Mouse (Mus musculus): ENCODE measurements around the gene Agpat1. TPM values are rescaled to one million over a fixed set of nuclear protein-coding genes. Genes with fewer than 3 reads are reported as not detected.
A peak's percentile ranks its signal among the peaks of the same experiment; 100 is the strongest.

Agpat1 gene
- polyA plus RNA-seq, 1 experiment from 2014 or later: 35.7 TPM

- Histone ChIP-seq H3K36me3 (ENCODE audit: insufficient read depth, low read length) (no peaks in the 10 kb centered on the region), H3K4me1 (ENCODE audit: insufficient read depth, low read depth, low read length) (peaks cover 12% of the 10 kb centered on the region), H3K4me3 (ENCODE audit: low read depth, low read length) (no peak overlapping the region), H3K27ac (ENCODE audit: low read length) (peak overlapping the region; percentile 47; the same call in 1 of the 2 replicates), H3K9ac (replicated peaks; ENCODE audit: low read depth) (no peak overlapping the region), H3K27me3 (replicated peaks; ENCODE audit: insufficient read depth, low read length) (no peaks in the 10 kb centered on the region), H3K9me3 (ENCODE audit: low read length) (no peaks in the 10 kb centered on the region), H3K4me2 (replicated peaks; ENCODE audit: low read depth, low read length) (peak overlapping the region; percentile 67)
- DNase-seq (ENCODE audit: low spot score) (no peak), ATAC-seq (no peak)
- TF ChIP-seq EP300 (IDR thresholded peaks at IDR 0.05): no peak
- no peak for TF ChIP-seq CTCF (IDR thresholded peaks at IDR 0.05)
- WGBS: 73% methylated on average over 30 of the region's 30 CpGs
Observed at GRCm38 (mm10) chr17:34645831-34646511, 41.9 kb downstream of the Agpat1 start.

DNA sequence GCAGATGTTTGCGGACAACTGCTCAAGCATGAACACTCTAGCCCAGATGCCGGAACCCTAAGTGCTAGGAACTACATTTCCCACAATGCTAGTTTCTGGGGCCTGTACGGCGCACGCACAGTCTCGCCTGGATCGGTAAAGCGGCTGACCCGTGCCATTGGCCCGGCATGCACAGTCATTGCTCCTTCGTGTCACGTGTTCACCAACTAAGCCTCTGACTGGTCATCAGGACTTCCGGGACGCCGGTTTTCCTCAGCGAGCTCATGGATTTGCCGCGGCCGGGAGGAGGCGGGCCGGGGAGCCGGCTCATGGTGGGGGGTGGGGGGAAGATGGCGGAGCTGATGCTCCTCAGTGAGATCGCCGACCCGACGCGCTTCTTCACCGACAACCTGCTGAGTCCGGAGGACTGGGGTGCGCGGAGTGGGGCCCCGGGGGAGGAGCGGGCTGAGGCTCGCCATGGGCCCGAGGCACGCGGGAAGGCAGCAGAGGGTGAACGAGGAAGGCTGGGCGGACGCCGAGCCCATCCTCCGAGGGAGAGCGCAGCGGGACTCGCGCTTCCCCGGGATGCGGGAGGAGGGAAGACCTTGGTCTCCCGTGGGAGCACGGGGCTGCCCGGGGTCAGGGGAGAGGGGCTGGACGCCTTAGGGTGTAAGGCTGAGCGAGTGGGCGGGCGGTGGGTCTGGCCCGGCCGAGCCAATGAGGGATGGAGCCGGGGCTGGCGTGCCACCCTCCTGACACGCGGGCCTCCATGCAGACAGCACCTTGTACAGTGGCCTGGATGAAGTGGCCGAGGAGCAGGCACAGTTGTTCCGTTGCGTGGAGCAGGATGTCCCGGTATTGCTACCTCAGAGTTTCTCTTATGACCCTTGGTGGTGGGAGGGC lies 43.1 kb downstream of the Agpat1 start, which contains the start of gene Atf6b:
Gene Atf6b, plus strand, starts transcription at position 241 of the 882 bp plus-strand sequence.
- TF ChIP-seq CTCF (IDR thresholded peaks at IDR 0.05): peak; percentile 5
- TF ChIP-seq EP300 (IDR thresholded peaks at IDR 0.05): no peak
- DNase-seq (ENCODE audit: low spot score): peak; percentile 100
- no peaks in the 10 kb centered on the region for H3K27me3 ChIP-seq (replicated peaks; ENCODE audit: insufficient read depth, low read length)
- H3K4me2 ChIP-seq (replicated peaks; ENCODE audit: low read depth, low read length): peak within 1 kb of the TSS; percentile 95
- peak within 1 kb of the TSS; percentile 88 for H3K4me3 ChIP-seq (ENCODE audit: low read depth, low read length)
- WGBS: under 1% methylated on average over 63 of the region's 66 CpGs
- ATAC-seq: peak; percentile 97
- H3K9ac ChIP-seq (replicated peaks; ENCODE audit: low read depth): peak within 1 kb of the TSS; percentile 77
- peaks cover 12% of the 10 kb centered on the region for H3K4me1 ChIP-seq (ENCODE audit: insufficient read depth, low read depth, low read length)
- H3K27ac ChIP-seq (ENCODE audit: low read length): peak within 1 kb of the TSS; percentile 57
- no peaks in the 10 kb centered on the region for H3K36me3 ChIP-seq (ENCODE audit: insufficient read depth, low read length)
- no peaks in the 10 kb centered on the region for H3K9me3 ChIP-seq (ENCODE audit: low read length)

DNA sequence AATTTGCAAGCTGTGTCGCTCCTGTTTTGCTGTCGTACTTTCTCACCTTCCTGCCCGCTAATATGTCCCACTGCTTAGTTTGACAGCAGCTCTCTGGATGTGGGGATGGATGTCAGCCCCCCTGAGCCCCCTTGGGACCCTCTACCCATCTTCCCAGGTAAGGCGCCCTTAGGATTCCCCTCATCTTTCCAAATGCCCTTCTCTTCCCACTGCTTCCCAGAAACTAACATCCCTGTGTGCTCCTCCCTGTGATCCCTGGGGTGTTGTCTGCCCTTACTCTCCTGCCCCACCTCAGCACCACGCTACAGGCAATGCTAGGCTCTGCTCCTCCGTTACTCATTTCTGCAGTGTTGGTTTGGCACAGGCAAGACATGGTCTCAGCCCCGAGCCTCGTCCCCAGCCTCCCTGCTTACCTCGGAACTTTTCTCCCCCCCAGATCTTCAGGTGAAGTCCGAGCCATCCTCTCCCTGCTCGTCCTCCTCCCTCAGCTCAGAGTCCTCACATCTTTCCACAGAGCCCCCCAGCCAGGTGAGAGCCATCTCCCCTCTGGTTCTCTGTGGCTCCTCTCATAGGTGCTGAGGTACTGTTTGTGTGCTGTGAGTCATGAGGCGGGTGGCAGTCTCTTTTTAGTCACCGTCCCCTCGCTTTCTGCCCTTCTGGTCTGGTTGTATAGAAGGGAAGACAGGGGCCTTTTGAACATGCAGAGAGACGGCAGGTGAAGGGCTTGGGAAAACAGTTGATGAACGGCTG lies 44.3 kb downstream of the Agpat1 start:
- no peak for ATAC-seq
- no peak for DNase-seq (ENCODE audit: low spot score)
- WGBS: 78% methylated on average over 16 of the region's 16 CpGs
- H3K36me3 ChIP-seq (ENCODE audit: insufficient read depth, low read length): 0 out of 2 replicates have a peak, but pooled peaks cover 7% of the 10 kb centered on the region
- H3K4me2 ChIP-seq (replicated peaks; ENCODE audit: low read depth, low read length): no peak overlapping the region
- no peaks in the 10 kb centered on the region for H3K9me3 ChIP-seq (ENCODE audit: low read length)
- TF ChIP-seq EP300 (IDR thresholded peaks at IDR 0.05): no peak
- H3K27ac ChIP-seq (ENCODE audit: low read length): no peak overlapping the region
- no peak overlapping the region for H3K4me3 ChIP-seq (ENCODE audit: low read depth, low read length)
- no peak overlapping the region for H3K9ac ChIP-seq (replicated peaks; ENCODE audit: low read depth)
- peaks cover 12% of the 10 kb centered on the region for H3K4me1 ChIP-seq (ENCODE audit: insufficient read depth, low read depth, low read length)
- no peaks in the 10 kb centered on the region for H3K27me3 ChIP-seq (replicated peaks; ENCODE audit: insufficient read depth, low read length)

GRCm38 (mm10) chr17:34649106-34649864 lies 45.2 kb downstream of the Agpat1 start:
- ATAC-seq (no peak), DNase-seq (ENCODE audit: low spot score) (no peak)
- Histone ChIP-seq H3K9ac (replicated peaks; ENCODE audit: low read depth) (no peak overlapping the region), H3K4me2 (replicated peaks; ENCODE audit: low read depth, low read length) (no peak overlapping the region), H3K36me3 (ENCODE audit: insufficient read depth, low read length) (0 out of 2 replicates have a peak, but pooled peaks cover 7% of the 10 kb centered on the region), H3K9me3 (ENCODE audit: low read length) (no peaks in the 10 kb centered on the region), H3K4me3 (ENCODE audit: low read depth, low read length) (no peak overlapping the region), H3K4me1 (ENCODE audit: insufficient read depth, low read depth, low read length) (peaks cover 12% of the 10 kb centered on the region), H3K27ac (ENCODE audit: low read length) (no peak overlapping the region), H3K27me3 (replicated peaks; ENCODE audit: insufficient read depth, low read length) (no peaks in the 10 kb centered on the region)
- 83% methylated on average over 18 of the region's 18 CpGs for WGBS
- TF ChIP-seq CTCF (IDR thresholded peaks at IDR 0.05) (no peak), EP300 (IDR thresholded peaks at IDR 0.05) (no peak)

- 90% methylated on average over 14 of the region's 14 CpGs for WGBS
- H3K27ac ChIP-seq (ENCODE audit: low read length): no peak overlapping the region
- H3K9ac ChIP-seq (replicated peaks; ENCODE audit: low read depth): no peak overlapping the region
- no peaks in the 10 kb centered on the region for H3K9me3 ChIP-seq (ENCODE audit: low read length)
- TF ChIP-seq CTCF (IDR thresholded peaks at IDR 0.05): no peak
- no peak for TF ChIP-seq EP300 (IDR thresholded peaks at IDR 0.05)
- ATAC-seq: no peak
- no peaks in the 10 kb centered on the region for H3K27me3 ChIP-seq (replicated peaks; ENCODE audit: insufficient read depth, low read length)
- no peak for DNase-seq (ENCODE audit: low spot score)
- H3K4me2 ChIP-seq (replicated peaks; ENCODE audit: low read depth, low read length): no peak overlapping the region
- H3K4me3 ChIP-seq (ENCODE audit: low read depth, low read length): no peak overlapping the region
- H3K36me3 ChIP-seq (ENCODE audit: insufficient read depth, low read length): 0 out of 2 replicates have a peak, but pooled peaks cover 7% of the 10 kb centered on the region
- H3K4me1 ChIP-seq (ENCODE audit: insufficient read depth, low read depth, low read length): peaks cover 11% of the 10 kb centered on the region; the same call in 1 of the 2 replicates
Observed at GRCm38 (mm10) chr17:34650781-34651180, 46.7 kb downstream of the Agpat1 start.
